Comparison of ENCODE assay signal across 9 mouse cellular contexts in the genomic region with DNA sequence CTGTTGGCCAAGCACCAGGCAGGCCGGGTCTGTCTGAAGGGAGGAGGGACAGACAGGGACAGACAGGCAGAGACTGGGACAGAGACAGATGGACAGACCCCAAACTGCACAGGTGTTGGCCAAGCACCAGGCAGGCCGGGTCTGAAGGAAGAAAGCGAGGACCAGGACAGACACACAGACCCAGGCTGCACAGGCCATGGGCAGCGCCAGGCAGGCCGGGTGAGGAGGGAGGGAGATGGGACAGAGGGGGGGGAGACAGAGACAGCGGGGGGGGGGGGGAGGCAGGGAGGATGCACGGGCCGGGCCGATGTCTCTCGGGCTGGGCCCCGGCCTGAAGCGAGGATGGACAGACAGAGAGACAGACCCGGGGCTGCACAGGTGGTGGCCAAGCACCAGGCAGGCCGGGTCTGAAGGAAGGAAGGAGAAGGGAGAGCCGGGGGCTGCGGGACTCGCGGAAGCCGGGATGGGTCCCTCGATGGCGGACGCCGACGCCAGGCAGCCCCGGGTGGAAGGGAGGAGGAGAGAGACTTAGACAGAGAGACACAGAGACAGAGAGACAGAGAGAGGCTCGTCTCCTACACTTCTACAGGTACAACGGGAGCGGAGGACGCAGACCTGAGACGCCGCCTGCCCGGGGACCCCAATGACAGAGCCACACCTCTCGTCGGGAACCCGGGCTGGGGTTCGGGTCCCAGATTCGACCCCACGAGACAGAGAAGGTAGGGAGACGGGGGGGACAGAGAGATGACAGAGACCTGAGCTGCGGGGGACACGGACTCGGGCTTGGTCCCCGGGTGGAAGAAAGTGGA. TPM values are rescaled to one million over a fixed set of nuclear protein-coding genes. Genes with fewer than 3 reads are reported as not detected.
A peak's percentile ranks its signal among the peaks of the same experiment; 100 is the strongest.
DNase-seq lines count a peak whose midpoint lies in the region; ATAC-seq lines count a peak whose summit lies in the region.
"Not testable (repeated sequence)": the region's sequence is repeated elsewhere in the genome, so short reads cannot be mapped to it uniquely, and the experiment has no call there.
"Had no signal": no experiment of that assay in that cellular context is flagged by ENCODE, and none has a peak within 500 bp of the region (broad histone marks: within the 10 kb centered on the region; RNA-seq: fewer than 3 reads in every experiment).

No protein-coding gene starts in this region.

- H3K27me3 ChIP-seq in forebrain, embryonic 15.5 days; hindbrain, embryonic 10.5 days (ENCODE audit: insufficient read depth, poor library complexity, severe bottlenecking): not testable (repeated sequence)

- not testable (repeated sequence) for H3K9ac ChIP-seq in forebrain, embryonic 15.5 days (replicated peaks)

- 81% methylated on average over 42 of the region's 43 CpGs for WGBS in forebrain, embryonic 15.5 days
- WGBS in hindbrain, embryonic 10.5 days: 83% methylated on average over 43 of the region's 43 CpGs

- H3K9me3 ChIP-seq in forebrain, embryonic 15.5 days: peaks cover 33% of the 10 kb centered on the region
- peaks cover 64% of the 10 kb centered on the region for H3K9me3 ChIP-seq in hindbrain, embryonic 10.5 days

- H3K36me3 ChIP-seq in forebrain, embryonic 15.5 days: peaks cover 41% of the 10 kb centered on the region
- H3K36me3 ChIP-seq in hindbrain, embryonic 10.5 days: peaks cover 61% of the 10 kb centered on the region

- not testable (repeated sequence) for H3K4me3 ChIP-seq in forebrain, embryonic 15.5 days; hindbrain, embryonic 10.5 days

- H3K4me1 ChIP-seq in forebrain, embryonic 15.5 days; hindbrain, embryonic 10.5 days (replicated peaks): not testable (repeated sequence)

- H3K4me2 ChIP-seq in forebrain, embryonic 15.5 days (replicated peaks): not testable (repeated sequence)

- peak; percentile 91 for DNase-seq in ES-CJ7 (ENCODE audit: low read depth, low spot score)
- peak; percentile 44 to 56 for DNase-seq in cerebellum, adult 18-20 months
- DNase-seq in hindbrain, embryonic 10.5 days (ENCODE audit: low spot score): peak; percentile 67
- DNase-seq in kidney, postnatal 4 days: peak; percentile 62 to 77
- peak; percentile 10 to 53 for DNase-seq in lung, adult 18-20 months
- peak; percentile 31 for DNase-seq in ovary, adult 18-20 months (ENCODE audit: low spot score)
- DNase-seq in thymus, postnatal 10 days (ENCODE audit: low spot score in 2 of 2): peak; percentile 19 to 27

- ATAC-seq in forebrain, embryonic 15.5 days (replicated peaks): peak; percentile 44

- not testable (repeated sequence) for H3K27ac ChIP-seq in forebrain, embryonic 15.5 days (replicated peaks); hindbrain, embryonic 10.5 days

RNA-seq across cellular contexts. Expression of gene Gm21860, which starts 13.0 kb away (rescaled TPM):
- polyA plus RNA-seq in forebrain, embryonic 15.5 days (2015; fragmentation: Nextera tagmentation; extraction: Ambion mirVana): not detected in 2 replicates
- not detected in 2 replicates for polyA plus RNA-seq in hindbrain, embryonic 10.5 days (2016; fragmentation: Nextera tagmentation; extraction: Ambion mirVana)
- polyA plus RNA-seq: testis, adult 2 months had no signal

RNA-seq across cellular contexts. Expression of gene Gm47283, which starts 42.9 kb away (rescaled TPM):
- not detected in 2 replicates for polyA plus RNA-seq in forebrain, embryonic 15.5 days (2015; fragmentation: Nextera tagmentation; extraction: Ambion mirVana)
- polyA plus RNA-seq in hindbrain, embryonic 10.5 days (2016; fragmentation: Nextera tagmentation; extraction: Ambion mirVana): not detected in 2 replicates
- polyA plus RNA-seq: testis, adult 2 months had no signal

Comparison
In these comparisons a context has a peak if more than half of its experiments do, and no peak if none do; other contexts are left out.
1. DNase-seq: peak in every context shown above with its lines; median percentile 91 in ES-CJ7; 70 in kidney, postnatal 4 days; 67 in hindbrain, embryonic 10.5 days; 50 in cerebellum, adult 18-20 months; 32 in lung, adult 18-20 months; 31 in ovary, adult 18-20 months; 23 in thymus, postnatal 10 days.